Mouse (Mus musculus) testis, postnatal 10 days (tissue): Measurements from ENCODE around the gene 4930595D18Rik.

Experiments used
- DNase-seq: peaks from one replicate; pipeline ENCODE4 v3.0.0; 2021; ENCODE audit warnings: low spot score

4930595D18Rik gene

GRCm38 (mm10) chr12:111137079-111137478 is 47.2 kb downstream of the 4930595D18Rik start:
- DNase-seq, result no peak

- DNase-seq, result no peak
Observed at GRCm38 (mm10) chr12:111135953-111136352, 48.3 kb downstream of the 4930595D18Rik start.

GRCm38 (mm10) chr12:111134791-111135733 is 49.2 kb downstream of the 4930595D18Rik start:
- DNase-seq, result no peak

- no peak for DNase-seq
Observed at GRCm38 (mm10) chr12:111134169-111134568, 50.1 kb downstream of the 4930595D18Rik start.

- DNase-seq, result no peak
Observed at GRCm38 (mm10) chr12:111125666-111126065, 58.6 kb downstream of the 4930595D18Rik start.

DNA sequence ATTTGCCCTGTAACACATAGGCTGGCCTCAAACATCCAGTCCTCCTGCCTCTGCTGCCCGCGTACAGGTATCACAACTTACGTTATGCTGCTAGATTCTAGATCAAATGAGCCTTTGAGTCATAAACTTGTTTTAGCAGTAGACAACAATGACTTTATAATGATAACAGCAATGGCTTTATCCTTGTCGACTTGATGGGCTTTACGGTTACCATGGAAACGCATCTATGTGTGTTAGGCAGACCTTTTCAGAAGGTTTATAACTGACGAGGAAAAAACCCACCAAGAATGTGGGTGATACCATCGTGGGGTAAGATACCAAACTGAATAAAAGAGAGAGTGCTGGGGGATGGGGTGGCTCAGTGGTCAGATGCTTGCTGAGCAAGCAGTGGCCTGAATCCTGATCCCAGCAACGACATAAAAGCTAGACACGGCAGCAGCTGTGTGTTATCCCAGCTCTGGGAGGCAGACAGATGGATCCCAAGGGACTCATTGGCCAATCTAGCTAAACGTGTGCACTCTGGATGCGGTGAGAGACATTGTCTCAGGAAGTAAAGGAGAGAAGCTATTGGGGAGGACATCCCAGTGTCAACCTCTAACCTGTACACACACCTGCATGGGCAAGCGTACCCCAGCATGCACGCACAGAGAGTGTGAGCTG is 59.6 kb downstream of the 4930595D18Rik start:
- no peak for DNase-seq

DNA sequence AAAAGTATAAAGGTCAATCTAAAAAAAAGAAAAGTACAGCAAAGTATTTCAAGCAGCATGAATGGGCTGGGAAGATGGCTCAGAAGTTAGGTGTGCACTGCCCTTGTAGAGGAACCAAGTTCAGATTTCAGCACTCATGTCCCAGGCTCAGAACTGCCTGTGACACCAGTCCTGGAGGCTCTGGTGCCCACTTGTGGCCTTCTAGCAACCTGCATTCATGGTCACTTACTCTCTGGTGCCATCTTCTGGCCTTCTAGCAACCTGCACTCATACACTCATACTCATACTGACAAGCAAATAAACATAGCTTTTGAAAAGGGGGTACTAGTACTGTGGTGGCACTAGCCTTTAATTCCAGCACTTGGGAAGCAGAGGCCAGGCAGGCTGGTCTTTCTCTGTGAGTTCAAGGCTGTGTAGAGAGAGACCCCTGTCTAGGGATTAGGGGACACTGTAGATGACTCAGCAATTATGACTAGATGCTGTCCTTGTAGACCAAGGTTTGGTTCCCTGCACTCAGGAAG is 61.9 kb downstream of the 4930595D18Rik start:
- DNase-seq, result no peak

- DNase-seq, result no peak
Observed at GRCm38 (mm10) chr12:111120976-111121645, 63.2 kb downstream of the 4930595D18Rik start.

GRCm38 (mm10) chr12:111119506-111120085 is 64.7 kb downstream of the 4930595D18Rik start:
- DNase-seq, result no peak

- no peak for DNase-seq
Observed at GRCm38 (mm10) chr12:111114593-111114992, 69.7 kb downstream of the 4930595D18Rik start.

DNA sequence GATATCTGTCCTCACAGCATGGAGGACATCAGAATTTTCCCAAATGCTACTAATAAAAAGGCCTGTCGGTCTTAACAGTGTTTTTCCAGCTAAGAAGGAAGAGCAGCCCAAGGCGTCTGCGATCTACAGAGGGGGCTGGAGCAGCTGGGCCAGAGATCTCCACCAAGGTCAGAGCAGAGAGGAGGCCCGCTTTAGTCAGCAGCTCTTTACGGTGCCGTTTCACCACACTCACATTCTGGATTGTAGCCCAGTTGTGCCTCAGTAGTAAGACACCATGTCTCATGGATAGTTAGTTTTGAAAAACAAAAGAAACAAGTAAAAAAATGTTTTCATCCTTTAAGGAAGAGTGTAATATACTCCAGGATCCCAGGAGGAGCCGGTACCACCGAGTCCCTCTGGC is 73.1 kb downstream of the 4930595D18Rik start:
- no peak for DNase-seq
